Mouse (Mus musculus): ENCODE results near the gene Slc29a3. TPM values are rescaled to one million over a fixed set of nuclear protein-coding genes. Genes with fewer than 3 reads are reported as not detected.

The Slc29a3 gene
- 21.6 TPM for total RNA-seq (2023)

GRCm38 (mm10) chr10:60752040-60753020, at the start of gene Slc29a3:
Slc29a3 (minus strand) TSS chr10:60752794.

GRCm38 (mm10) chr10:60696390-60696789, 56.2 kb downstream of the Slc29a3 start, which contains the start of gene Cdh23:
Cdh23 (minus strand) TSS chr10:60696490.

Other genes starting within 250 kb of the Slc29a3 start
- gene Cdh23, start 56.3 kb downstream of the Slc29a3 start, total RNA-seq (2023): 0.38 TPM
- not detected for gene Unc5b, start 78.8 kb upstream of the Slc29a3 start, total RNA-seq (2023)

Measured in CD4-positive naive resting alpha-beta T cell, adult 76 days (primary cell).